13 mouse cellular contexts compared by ENCODE assay signal in the genomic region with DNA sequence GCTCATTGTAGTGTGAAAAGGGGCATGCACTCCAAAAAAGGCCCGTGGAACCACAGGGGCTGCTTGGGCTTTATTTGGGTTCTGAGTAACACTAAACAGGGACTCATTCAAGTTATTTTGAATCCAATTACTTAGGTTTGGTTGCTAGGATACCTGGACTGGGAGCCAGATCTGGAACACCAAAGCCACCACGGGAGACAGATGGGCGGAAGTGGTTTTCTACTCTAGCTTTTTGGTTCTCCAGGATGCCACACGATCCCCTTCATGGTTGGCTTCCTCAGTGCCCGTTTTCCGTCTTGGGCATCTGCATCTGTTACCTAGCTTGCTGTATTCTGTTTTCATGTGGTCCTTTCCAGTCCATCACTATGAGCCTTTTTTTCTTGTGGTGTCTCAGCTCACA. TPM values are rescaled to one million over a fixed set of nuclear protein-coding genes. Genes with fewer than 3 reads are reported as not detected.
DNase-seq lines count a peak whose midpoint lies in the region; TF ChIP-seq lines count a peak whose summit lies in the region.
"Had no signal": no experiment of that assay in that cellular context is flagged by ENCODE, and none has a peak within 500 bp of the region (broad histone marks: within the 10 kb centered on the region; RNA-seq: fewer than 3 reads in every experiment).

No protein-coding gene starts in this region.

- H3K27me3 ChIP-seq in C2C12 (ENCODE audit: control insufficient read depth, insufficient read depth, insufficient read length): no peaks in the 10 kb centered on the region
- H3K27me3 ChIP-seq: liver, embryonic 13.5 days had no signal

- H3K79me2 ChIP-seq in C2C12 (ENCODE audit: control insufficient read depth, insufficient read depth): no peaks in the 10 kb centered on the region

- TF ChIP-seq CTCF in C2C12 (IDR thresholded peaks at IDR 0.05; ENCODE audit: control insufficient read depth, insufficient read depth, insufficient read length): no peak

- H3K4me3 ChIP-seq in C2C12 (ENCODE audit: insufficient read depth, poor library complexity, severe bottlenecking): no peak overlapping the region
- H3K4me3 ChIP-seq: liver, embryonic 13.5 days had no signal

- H3K36me3 ChIP-seq in C2C12 (ENCODE audit: control insufficient read depth, insufficient read depth): no peaks in the 10 kb centered on the region
- H3K36me3 ChIP-seq: liver, embryonic 13.5 days had no signal

- no peak overlapping the region for H3ac ChIP-seq in C2C12 (ENCODE audit: control insufficient read depth, insufficient read length, low read depth)

- no peaks in the 10 kb centered on the region for H3K79me3 ChIP-seq in C2C12 (ENCODE audit: low read depth)

- peak; percentile 62 for DNase-seq in Muller cell, postnatal 12 days (ENCODE audit: inconsistent ontology term)
- DNase-seq in cerebellum, postnatal 14 days: peak; percentile 63 to 67
- DNase-seq in left cerebral cortex, postnatal 36 days (ENCODE audit: low spot score in 2 of 2): peak; percentile 38 to 58
- no peak for DNase-seq in ovary, postnatal 10 days (ENCODE audit: low spot score)
- no peak for DNase-seq in kidney, adult 8-10 months
- DNase-seq in adrenal gland, adult 18-20 months (ENCODE audit: low spot score in 2 of 2): no peak
- DNase-seq: gastrocnemius, postnatal 36 days; heart, postnatal 10 days; kidney, postnatal 4 days; liver, embryonic 13.5 days; thymus, postnatal 4 days had no signal

- intact Hi-C loops in left cerebral cortex, postnatal 36 days (cut with DNase I): no loop called here

TF ChIP-seq in C2C12, 6 proteins besides CTCF, POLR2A, EP300 and RAD21:
- TF ChIP-seq USF1 (IDR thresholded peaks at IDR 0.05; ENCODE audit: low read depth) (no peak), MYOD1 (IDR thresholded peaks at IDR 0.05; ENCODE audit: control insufficient read depth, insufficient read length, low read depth) (peak; percentile 7)
TF ChIP-seq in C2C12: peak in this region for 1.

RNA-seq across cellular contexts. Expression of gene Gm10645, which starts 30.1 kb away (rescaled TPM):
- polyA plus RNA-seq in C2C12 (2012; fragmentation: generic; extraction: Trizol): 0.13 TPM
- 1 to 10 TPM; 1.6 to 2.3 TPM for total RNA-seq in left cerebral cortex, postnatal 36 days (2021)
- total RNA-seq in adrenal gland, adult 18-20 months (2021): under 1 TPM in 1 of 2 experiments, not detected in 1; 0.46 TPM
- total RNA-seq: common myeloid progenitor, adult 5-6 weeks; gastrocnemius, postnatal 36 days had no signal

RNA-seq across cellular contexts. Expression of gene Tbc1d9, which starts 30.9 kb away (rescaled TPM):
- polyA plus RNA-seq in C2C12 (2012; fragmentation: generic; extraction: Trizol): 0.55 TPM
- 100 to 1,000 TPM in 1 of 2 experiments, 10 to 100 TPM in 1; 98.4 to 106 TPM for total RNA-seq in left cerebral cortex, postnatal 36 days (2021)
- total RNA-seq in adrenal gland, adult 18-20 months (2021): 10 to 100 TPM in 1 of 2 experiments, 1 to 10 TPM in 1; 8.1 to 10.9 TPM

Comparison
In these comparisons a context has a peak if more than half of its experiments do, and no peak if none do; other contexts are left out.
1. DNase-seq: peak in Muller cell, postnatal 12 days (single experiment), cerebellum, postnatal 14 days (2 of 2) and left cerebral cortex, postnatal 36 days (2 of 2); none in ovary, postnatal 10 days (single experiment), kidney, adult 8-10 months (0 of 2) and adrenal gland, adult 18-20 months (0 of 2).
2. RNA of gene Tbc1d9, which starts 30.9 kb away (total RNA-seq): 98.4 to 106 TPM in left cerebral cortex, postnatal 36 days; 8.1 to 10.9 TPM in adrenal gland, adult 18-20 months; every median in the first group is over 4 times any median in the second.